Mouse (Mus musculus) c-Kit-positive CD71-positive TER-119-negative erythroid progenitor cells, embryonic 14.5 days (primary cell): ENCODE measurements at regions not wholly inside any gene's neighbourhood (a gene's known extent, or its start where the extent isn't known, plus 50 kb on each side); places are given as distances from the start of the nearest gene placed in this dataset.

Experiments
- DNase-seq: peaks from one replicate; pipeline ENCODE4 v3.0.0-alpha.2; 2013; ENCODE audit warnings: low read depth

DNA sequence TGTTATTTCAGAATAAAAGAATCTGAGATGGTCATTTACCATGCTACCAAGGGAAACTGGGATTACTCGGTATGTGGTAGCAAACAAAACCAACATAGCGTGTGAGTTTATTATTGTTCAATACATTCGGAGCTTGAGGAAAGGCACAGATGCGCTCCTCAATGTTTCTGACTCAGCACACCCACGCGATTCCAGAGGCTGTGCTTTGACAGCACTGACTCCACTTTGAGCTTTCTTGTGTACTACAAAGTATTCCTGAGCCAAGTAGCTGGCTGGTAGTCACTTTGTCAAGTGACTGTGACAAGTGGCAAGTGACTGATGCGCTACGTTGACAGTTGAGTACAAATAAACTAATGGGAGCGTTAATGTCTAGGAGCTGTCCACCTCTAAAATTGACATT is 235.8 kb downstream of the Foxo1 start:
- DNase-seq = no peak

GRCm38 (mm10) chr3:52502223-52502622 is 234.1 kb downstream of the Foxo1 start:
- DNase-seq = no peak

- no peak for DNase-seq
These were observed 233.5 kb downstream of the Foxo1 start for GRCm38 (mm10) chr3:52501614-52502013.

GRCm38 (mm10) chr3:52500026-52500425 is 231.9 kb downstream of the Foxo1 start:
- no peak for DNase-seq

DNA sequence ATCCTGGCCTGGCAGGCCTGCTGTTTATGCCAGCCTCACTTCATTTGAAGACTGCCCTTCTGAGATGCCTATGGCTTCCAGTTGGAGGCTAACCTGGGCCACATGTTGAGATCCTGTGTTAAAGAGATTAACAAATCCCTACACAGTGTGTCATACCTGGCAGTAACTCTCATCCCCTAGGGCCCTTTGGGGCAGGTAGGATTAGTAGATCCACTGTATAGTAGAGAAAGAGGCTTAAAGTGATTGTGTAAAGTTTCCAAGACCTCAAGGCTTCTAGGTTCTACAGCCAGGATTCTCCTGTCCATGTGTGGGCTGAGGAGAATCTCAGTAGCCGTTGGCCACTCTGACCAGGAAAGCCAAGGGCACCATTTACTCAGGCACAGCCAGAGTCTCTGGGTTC is 231.4 kb downstream of the Foxo1 start:
- DNase-seq = no peak

DNA sequence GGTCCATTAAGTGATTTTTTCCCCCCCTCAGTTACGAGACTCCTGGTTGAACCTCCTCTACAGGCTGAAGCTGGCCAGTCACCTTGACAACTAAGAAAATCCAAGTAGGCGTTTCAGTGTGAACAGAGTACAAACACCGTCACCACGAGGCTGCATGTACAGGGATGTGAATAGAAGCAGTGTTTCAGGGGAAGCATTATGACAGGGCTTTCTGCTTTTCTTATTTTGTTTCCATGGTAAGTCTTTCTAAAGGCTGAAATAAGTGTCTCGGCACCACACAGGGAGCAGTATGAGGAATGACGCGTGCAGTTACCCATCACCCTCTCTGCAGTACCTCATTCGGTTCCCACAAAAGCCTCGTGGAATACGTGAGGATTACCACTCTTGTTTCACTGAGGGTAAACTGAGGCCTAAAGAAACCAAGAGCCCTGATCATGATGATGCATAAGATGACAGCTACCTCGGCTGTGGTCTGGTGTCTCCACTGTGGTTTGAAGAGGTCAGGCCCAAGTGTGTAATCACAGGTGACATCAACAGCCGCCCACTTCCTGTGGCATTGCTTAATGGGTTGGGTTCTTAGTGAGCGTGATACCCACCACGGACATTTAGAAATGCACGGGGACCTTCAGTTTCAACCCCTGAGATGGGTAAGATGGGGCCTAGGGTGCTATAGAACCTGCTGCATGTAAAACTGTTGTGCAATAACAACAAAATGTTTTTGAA is 230.5 kb downstream of the Foxo1 start:
- DNase-seq = no peak

- no peak for DNase-seq
These were observed 228.8 kb downstream of the Foxo1 start for GRCm38 (mm10) chr3:52496965-52497364.

DNA sequence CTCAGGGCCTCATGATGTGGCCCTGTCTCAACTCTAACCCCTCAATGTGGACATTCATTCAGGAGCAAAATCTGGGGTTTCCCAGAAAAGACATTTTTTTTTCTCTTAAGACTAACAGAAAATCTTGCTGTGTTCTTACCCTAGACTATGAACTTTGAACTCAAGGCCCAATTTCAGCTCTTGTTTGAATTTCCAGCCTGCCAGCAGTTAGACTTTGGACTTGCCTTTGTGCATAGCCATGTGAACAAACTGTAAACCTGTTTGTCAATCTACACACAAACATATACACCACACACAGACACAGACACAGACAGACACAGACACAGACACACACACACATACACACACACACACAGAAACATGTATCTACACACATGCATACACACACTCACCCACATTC is 227.3 kb downstream of the Foxo1 start:
- no peak for DNase-seq

DNA sequence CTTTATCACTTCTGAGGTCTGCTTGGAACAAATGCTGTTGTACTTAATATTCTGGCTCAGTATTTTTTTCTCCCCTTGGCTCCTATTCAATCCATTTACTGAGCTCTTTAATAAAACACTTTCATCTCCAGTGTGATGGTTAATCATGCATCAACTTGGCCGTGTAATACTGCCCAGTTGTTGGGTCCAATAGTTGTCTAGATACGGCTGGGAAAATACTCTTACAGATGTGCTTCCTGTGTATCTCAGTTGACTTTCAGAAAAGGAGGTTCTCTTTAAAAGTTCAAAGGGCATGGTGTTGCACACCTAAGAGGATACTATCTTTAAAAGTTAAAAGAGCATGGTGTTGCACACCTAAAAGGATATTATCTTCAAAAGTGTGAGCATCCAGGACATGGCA is 226.8 kb downstream of the Foxo1 start:
- DNase-seq = no peak

DNA sequence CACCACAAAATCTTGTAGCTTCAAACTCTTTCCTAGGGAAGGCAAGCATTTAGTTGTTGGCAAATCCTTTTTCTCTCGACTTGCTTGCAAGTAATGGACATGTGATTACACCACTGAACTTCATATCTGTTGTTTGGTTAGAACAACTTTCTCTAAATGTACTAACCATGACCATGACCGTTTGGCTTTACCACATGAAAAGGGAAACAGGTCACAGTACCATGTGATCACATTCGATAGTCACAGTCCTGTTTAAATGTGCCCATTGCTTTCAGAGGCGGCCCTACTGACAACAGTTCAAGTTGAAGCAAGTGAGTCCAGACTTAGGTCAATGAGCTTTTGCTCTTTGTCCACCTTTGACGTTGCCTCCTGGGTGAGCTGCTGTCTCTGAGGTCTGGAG is 211.1 kb downstream of the Foxo1 start:
- DNase-seq = no peak

- DNase-seq = no peak
These were observed 201.8 kb downstream of the Foxo1 start for GRCm38 (mm10) chr3:52469900-52470299.

DNA sequence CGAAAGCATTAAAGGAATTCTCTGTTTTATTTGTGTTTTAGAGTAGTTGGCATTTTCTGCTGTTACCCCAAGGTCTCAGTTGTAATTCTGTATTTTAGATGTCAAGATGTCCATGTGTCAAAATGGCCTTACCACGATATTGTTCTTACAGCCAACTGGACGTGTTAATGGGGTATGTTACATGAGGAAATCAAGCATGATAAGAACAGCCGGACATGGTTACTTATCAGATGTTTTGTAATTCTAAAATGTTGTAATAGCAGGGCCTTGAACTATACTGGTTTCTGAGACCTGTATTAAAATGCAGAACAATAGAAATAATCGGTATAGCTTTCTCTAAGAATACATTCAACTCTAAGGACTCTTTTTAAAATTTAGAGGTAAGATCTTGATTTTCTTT is 201.3 kb downstream of the Foxo1 start:
- no peak for DNase-seq

DNA sequence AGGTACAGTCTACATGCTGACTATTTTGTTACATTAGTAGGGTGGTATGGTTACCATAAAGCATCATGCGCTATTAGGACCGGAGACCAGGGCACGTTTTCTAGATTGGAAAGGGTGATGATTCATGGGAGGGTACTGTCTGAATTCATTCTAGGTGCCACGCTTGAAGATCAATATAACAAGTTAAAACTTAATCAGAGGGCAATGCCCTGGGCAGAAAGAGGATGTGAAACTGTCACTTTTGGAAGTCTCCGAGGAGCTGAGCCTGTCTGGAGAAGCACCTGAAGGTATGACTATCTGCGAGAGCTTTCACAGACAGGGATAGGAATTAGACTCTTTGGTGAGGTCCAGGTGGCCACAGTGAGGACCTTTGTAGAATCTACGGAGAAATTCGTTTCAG is 200.2 kb downstream of the Foxo1 start:
- DNase-seq = no peak

- no peak for DNase-seq
These were observed 199.7 kb downstream of the Foxo1 start for GRCm38 (mm10) chr3:52467876-52468275.

GRCm38 (mm10) chr3:52466984-52467565 is 198.9 kb downstream of the Foxo1 start:
- no peak for DNase-seq

DNA sequence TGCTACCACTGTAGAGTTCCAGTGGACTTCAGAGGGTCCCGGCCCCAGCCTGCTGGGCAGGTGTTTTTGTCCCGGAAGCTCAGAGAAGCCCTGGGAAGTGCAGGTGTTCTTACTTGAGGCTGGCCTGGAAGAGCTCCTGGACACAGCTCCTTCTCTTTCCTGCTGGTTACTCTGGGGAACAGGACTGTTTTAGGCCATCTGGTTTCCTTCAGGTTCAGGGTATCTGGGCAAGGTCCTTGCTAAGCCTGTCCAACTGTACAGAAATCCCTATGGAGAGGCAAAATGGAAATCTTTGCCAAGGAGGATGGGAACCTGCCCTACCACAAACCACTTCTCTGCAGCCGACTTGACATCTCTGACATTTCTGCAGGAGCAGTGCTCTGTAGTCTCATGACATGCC is 198.4 kb downstream of the Foxo1 start:
- DNase-seq = no peak

DNA sequence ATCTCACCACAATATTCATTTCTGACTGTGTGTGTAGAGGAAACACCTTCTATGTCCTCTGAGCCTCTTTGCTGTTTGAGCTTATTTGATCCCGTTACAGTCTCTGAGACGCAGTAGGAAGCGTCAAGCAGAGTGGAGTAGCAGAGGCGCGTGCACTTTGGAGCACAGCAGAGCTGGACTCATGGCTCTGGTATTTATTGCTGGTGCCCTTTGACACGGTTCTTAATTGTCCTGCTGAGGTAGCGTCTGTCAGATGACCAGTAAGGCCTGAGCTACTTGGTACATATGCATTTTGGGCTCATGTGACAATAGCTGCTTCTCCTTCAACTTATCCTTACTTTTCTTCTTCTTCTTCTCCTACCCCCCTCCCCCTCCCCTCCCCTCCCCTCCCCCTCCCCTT is 195.8 kb downstream of the Foxo1 start:
- no peak for DNase-seq

DNA sequence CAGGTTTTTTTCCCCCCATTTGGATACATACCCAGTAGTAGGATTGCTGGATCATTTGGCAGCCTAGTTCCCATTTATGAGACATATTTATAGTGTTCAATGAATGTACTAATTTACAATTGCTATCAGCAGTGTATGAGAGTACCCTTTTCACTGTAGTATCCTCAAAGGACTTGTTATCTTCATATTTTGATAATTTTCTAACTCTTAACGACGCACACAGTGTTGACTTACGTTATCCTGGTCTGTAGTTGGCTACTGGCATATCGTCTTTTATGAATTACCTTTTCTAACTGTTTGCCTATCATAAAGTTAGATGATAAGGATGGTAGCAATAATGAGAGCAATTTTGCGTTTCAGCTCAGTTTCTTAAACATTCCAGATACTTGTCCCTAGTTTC is 186.8 kb downstream of the Foxo1 start:
- DNase-seq = no peak

GRCm38 (mm10) chr3:52453041-52453440 is 184.9 kb downstream of the Foxo1 start:
- DNase-seq = no peak

GRCm38 (mm10) chr3:52452345-52452744 is 184.2 kb downstream of the Foxo1 start:
- no peak for DNase-seq

GRCm38 (mm10) chr3:52446991-52447390 is 178.9 kb downstream of the Foxo1 start:
- no peak for DNase-seq

GRCm38 (mm10) chr3:52446500-52446899 is 178.4 kb downstream of the Foxo1 start:
- no peak for DNase-seq

DNA sequence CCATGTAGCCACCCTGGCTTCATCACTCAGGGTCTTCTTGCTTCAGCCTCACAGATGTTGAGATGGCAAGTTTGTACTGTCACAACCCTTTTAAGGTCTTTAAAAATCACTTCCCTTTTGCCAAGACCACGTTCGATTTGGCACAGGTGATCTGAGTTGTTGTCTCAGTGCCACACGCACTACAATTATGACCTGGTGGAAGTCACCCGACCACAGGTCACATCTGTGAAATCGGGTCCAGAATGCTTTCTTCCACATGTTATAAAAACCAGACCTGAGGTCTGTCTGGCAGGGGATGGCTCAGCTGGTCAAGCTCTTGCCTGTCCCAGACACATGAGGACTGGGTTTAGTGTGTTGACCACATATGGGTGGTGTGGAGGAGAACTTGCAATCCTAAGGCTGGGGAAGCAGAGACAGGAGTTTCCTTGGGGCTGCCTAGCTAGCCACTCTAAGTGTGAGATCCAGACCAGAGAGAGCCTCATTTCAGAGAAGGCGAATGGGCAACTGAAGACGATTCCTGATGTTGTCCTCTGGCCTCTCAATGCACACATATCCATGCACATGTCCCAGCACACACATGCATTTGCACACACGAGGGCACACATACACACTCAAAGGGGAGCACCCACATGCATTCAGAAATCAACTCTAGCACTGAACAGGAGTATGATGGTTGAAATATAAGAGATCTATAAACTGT is 176.4 kb downstream of the Foxo1 start:
- no peak for DNase-seq

- no peak for DNase-seq
These were observed 175.7 kb downstream of the Foxo1 start for GRCm38 (mm10) chr3:52443856-52444255.
